Mouse (Mus musculus): ENCODE data around the gene Pot1b. TPM values are rescaled to one million over a fixed set of nuclear protein-coding genes. Genes with fewer than 3 reads are reported as not detected.

Gene Pot1b
- polyA plus RNA-seq, 1 experiment from 2014 or later: 4.5 TPM

- Histone ChIP-seq H3K4me3 (replicated peaks) (no peak within 1 kb of the TSS), H3K4me2 (no peak within 1 kb of the TSS), H3K4me1 (replicated peaks) (no peaks in the 10 kb centered on the region), H3K27me3 (no peaks in the 10 kb centered on the region), H3K27ac (replicated peaks) (no peak within 1 kb of the TSS), H3K9me3 (replicated peaks) (no peaks in the 10 kb centered on the region), H3K9ac (no peak within 1 kb of the TSS), H3K36me3 (replicated peaks) (no peaks in the 10 kb centered on the region)
- no peak for ATAC-seq (ENCODE audit: insufficient read depth)
- 67% methylated on average over 3 of the region's 3 CpGs for WGBS (ENCODE audit: insufficient replicate concordance)
These were observed 87.3 kb downstream of the Pot1b start, which contains the start of gene Vmn2r118 for GRCm38 (mm10) chr17:55625092-55625491. TSS of gene Vmn2r118 (minus strand) at chr17:55625192.

Other genes with a start within 250 kb of the Pot1b start
- not detected in 2 replicates for gene Vmn2r118, start 87.4 kb downstream of the Pot1b start, polyA plus RNA-seq (2015; fragmentation: Nextera tagmentation; extraction: Ambion mirVana)
- 2.2 TPM in 2 replicates for gene Adgre4, start 37.4 kb upstream of the Pot1b start, polyA plus RNA-seq (2015; fragmentation: Nextera tagmentation; extraction: Ambion mirVana)
- 2.0 and 2.2 TPM in 2 replicates for gene Zfp119a, start 166.3 kb upstream of the Pot1b start, polyA plus RNA-seq (2015; fragmentation: Nextera tagmentation; extraction: Ambion mirVana)
- gene Zfp959, start 179.5 kb upstream of the Pot1b start, polyA plus RNA-seq (2015; fragmentation: Nextera tagmentation; extraction: Ambion mirVana): 5.9 and 6.0 TPM in 2 replicates
- 2.3 and 2.8 TPM in 2 replicates for gene Zfp119b, start 236.9 kb upstream of the Pot1b start, polyA plus RNA-seq (2015; fragmentation: Nextera tagmentation; extraction: Ambion mirVana)
- 9.2 and 10.0 TPM in 2 replicates for gene Ebi3, start 240.0 kb upstream of the Pot1b start, polyA plus RNA-seq (2015; fragmentation: Nextera tagmentation; extraction: Ambion mirVana)
- gene Yju2, start 246.5 kb upstream of the Pot1b start, polyA plus RNA-seq (2015; fragmentation: Nextera tagmentation; extraction: Ambion mirVana): 7.2 and 9.7 TPM in 2 replicates

Data from liver, embryonic 15.5 days (tissue).